Mouse (Mus musculus) cerebellum, adult 2 months (tissue): Measurements from ENCODE around the gene Asb8.

Source experiments
- CTCF ChIP-seq: fragments of 200-500 bp; IDR thresholded peaks from 2 replicates; pipeline ENCODE4 v1.5.1; 2011; ENCODE audit warnings: low read depth, mild to moderate bottlenecking, control low read depth, low read length, moderate library complexity, borderline replicate concordance; ENCODE audit not compliant: insufficient read depth
- POLR2A ChIP-seq: fragments of 200-500 bp; IDR thresholded peaks from 2 replicates; pipeline ENCODE4 v1.6.1; 2011; ENCODE audit warnings: low read length, control low read depth, borderline replicate concordance; ENCODE audit not compliant: insufficient read depth

- TF ChIP-seq CTCF (no peak), POLR2A (no peak)
Measured at GRCm38 (mm10) chr15:98165525-98165924, at the start of gene Asb8.
